ENCODE assay signal across 8 mouse cellular contexts in genomic region chr4:150901651-150902050, GRCm38 (mm10). TPM values are rescaled to one million over a fixed set of nuclear protein-coding genes. Genes with fewer than 3 reads are reported as not detected.
DNase-seq lines count a peak whose midpoint lies in the region; ATAC-seq and TF ChIP-seq lines count a peak whose summit lies in the region.
"Had no signal": no experiment of that assay in that cellular context is flagged by ENCODE, and none has a peak within 500 bp of the region (broad histone marks: within the 10 kb centered on the region; RNA-seq: fewer than 3 reads in every experiment).

No protein-coding gene starts in this region.

- TF ChIP-seq POLR2A in CH12.LX (IDR thresholded peaks at IDR 0.05; ENCODE audit: low read depth, low read length) = no peak

- H3K79me2 ChIP-seq in CH12.LX (replicated peaks; ENCODE audit: control insufficient read depth, extremely low read depth, insufficient read depth, poor library complexity, severe bottlenecking) = no peaks in the 10 kb centered on the region

- TF ChIP-seq EP300 in CH12.LX (IDR thresholded peaks at IDR 0.05; ENCODE audit: low read length) = no peak
- no peak for TF ChIP-seq EP300 in lung, postnatal 0 days (IDR thresholded peaks at IDR 0.05)

- H3K4me3 ChIP-seq in CH12.LX (replicated peaks in 1 of 3; ENCODE audit: low read depth in 2 of 3, low read length in 2 of 3, poor library complexity in 1 of 3) = no peak overlapping the region
- H3K4me3 ChIP-seq in lung, postnatal 0 days (ENCODE audit: low read depth, low read length) = no peak overlapping the region
- H3K4me3 ChIP-seq: limb, embryonic 12.5 days had no signal

- no peak overlapping the region for H3K9ac ChIP-seq in CH12.LX (ENCODE audit: insufficient read depth, low read depth)
- no peak overlapping the region for H3K9ac ChIP-seq in lung, postnatal 0 days (replicated peaks; ENCODE audit: low read depth)
- H3K9ac ChIP-seq: limb, embryonic 12.5 days had no signal

- H3K27me3 ChIP-seq in CH12.LX (replicated peaks) = no peaks in the 10 kb centered on the region
- H3K27me3 ChIP-seq in lung, postnatal 0 days (replicated peaks; ENCODE audit: insufficient read depth, low read length) = no peaks in the 10 kb centered on the region
- H3K27me3 ChIP-seq: limb, embryonic 12.5 days had no signal

- peak; percentile 38 for TF ChIP-seq RAD21 in CH12.LX (IDR thresholded peaks at IDR 0.05; ENCODE audit: low read depth, low read length)

- peaks cover 81 to 91% of the 10 kb centered on the region in 2 experiments for H3K36me3 ChIP-seq in CH12.LX (replicated peaks in 1 of 2; ENCODE audit: control insufficient read depth in 1 of 2, insufficient read depth in 1 of 2, low read length in 1 of 2)
- H3K36me3 ChIP-seq in lung, postnatal 0 days (ENCODE audit: insufficient read depth, low read length) = peaks cover 42% of the 10 kb centered on the region

- in situ Hi-C loops in CH12.LX (cut with MboI; ENCODE audit: low pct_ligation_motif_present, low pct_unique_long_range_greater_than_20kb, low sequenced_read_pairs) = no loop called here

- 46% methylated on average over 9 of the region's 9 CpGs for WGBS in lung, postnatal 0 days

- peaks cover 3 to 46% of the 10 kb centered on the region in 2 experiments; a peak in 2 of 4 replicates for H3K4me1 ChIP-seq in CH12.LX (ENCODE audit: control insufficient read depth in 1 of 2, insufficient read depth in 2 of 2)
- H3K4me1 ChIP-seq in lung, postnatal 0 days (ENCODE audit: insufficient read depth, low read depth, low read length) = no peaks in the 10 kb centered on the region
- H3K4me1 ChIP-seq: limb, embryonic 12.5 days had no signal

- ATAC-seq in activated CD4-positive, CD25-positive, alpha-beta regulatory T cell, adult 4 months = peak; percentile 54
- ATAC-seq in common myeloid progenitor, adult 5-6 weeks (replicated peaks; ENCODE audit: low read depth, poor library complexity, severe bottlenecking) = peak; percentile 69
- peak; percentile 59 for ATAC-seq in lung, postnatal 0 days

- no peaks in the 10 kb centered on the region for H3K9me3 ChIP-seq in CH12.LX (replicated peaks; ENCODE audit: low read length)
- H3K9me3 ChIP-seq in lung, postnatal 0 days (ENCODE audit: low read length) = no peaks in the 10 kb centered on the region
- H3K9me3 ChIP-seq: limb, embryonic 12.5 days had no signal

- peak overlapping the region; percentile 54; the same call in 1 of the 2 replicates for H3K27ac ChIP-seq in CH12.LX (ENCODE audit: insufficient read depth, low read depth)
- H3K27ac ChIP-seq in lung, postnatal 0 days (ENCODE audit: low read length) = no peak overlapping the region
- H3K27ac ChIP-seq: limb, embryonic 12.5 days had no signal

- TF ChIP-seq CTCF in CH12.LX (conservative IDR thresholded peaks at IDR 0.05 in 1 of 2, IDR thresholded peaks at IDR 0.05 in 1 of 2; ENCODE audit: low read depth in 2 of 2, low read length in 2 of 2) = peak; percentile 74 to 92
- TF ChIP-seq CTCF in lung, postnatal 0 days (IDR thresholded peaks at IDR 0.05) = peak; percentile 90

- H3K4me2 ChIP-seq in CH12.LX (ENCODE audit: insufficient read depth, low read depth, poor library complexity, severe bottlenecking) = no peak overlapping the region
- H3K4me2 ChIP-seq in lung, postnatal 0 days (replicated peaks; ENCODE audit: low read depth, low read length) = no peak overlapping the region
- H3K4me2 ChIP-seq: limb, embryonic 12.5 days had no signal

- dilution Hi-C loops in CH12.LX (cut with MboI; ENCODE audit: extremely low pct_ligation_motif_present, extremely low pct_unique_long_range_greater_than_20kb, low sequenced_read_pairs) = no loop called here

- peak; percentile 76 for DNase-seq in CH12.LX (ENCODE audit: extremely low read depth)
- peak; percentile 69 to 77 for DNase-seq in heart, adult 9 months (ENCODE audit: low spot score in 2 of 2)
- DNase-seq in kidney, postnatal 36 days = peak; percentile 80 to 90
- peak; percentile 81 for DNase-seq in lung, postnatal 0 days (ENCODE audit: low spot score)
- peak; percentile 72 for DNase-seq in right cerebral cortex, postnatal 25 days

TF ChIP-seq in CH12.LX, 34 proteins besides CTCF, POLR2A, EP300 and RAD21:
- TF ChIP-seq NELFE (IDR thresholded peaks at IDR 0.05; ENCODE audit: low read depth, low read length) (no peak), SMC3 (IDR thresholded peaks at IDR 0.05; ENCODE audit: low read depth, low read length) (peak; percentile 47)
TF ChIP-seq in CH12.LX: peak in this region for 1.

RNA-seq across cellular contexts. Expression of gene Park7, which starts 12.6 kb away (rescaled TPM):
- 476 and 495 TPM in 2 replicates for total RNA-seq in CH12.LX (2012; rRNA removed)
- total RNA-seq in CH12.LX (2014; rRNA removed) = 337 and 374 TPM in 2 replicates
- 555 and 674 TPM in 2 replicates for polyA plus RNA-seq in CH12.LX (2012; ENCODE audit: insufficient read length, low read depth)
- 100 to 1,000 TPM; 449 to 481 TPM for polyA plus RNA-seq in activated CD4-positive, CD25-positive, alpha-beta regulatory T cell, adult 4 months (2017; shearing (Covaris generic))
- 369 and 397 TPM in 2 replicates for total RNA-seq in common myeloid progenitor, adult 5-6 weeks (2017)
- 229 and 241 TPM in 2 replicates for polyA plus RNA-seq in lung, postnatal 0 days (2015; fragmentation: Nextera tagmentation; extraction: Ambion mirVana)

RNA-seq across cellular contexts. Expression of gene Tnfrsf9, which starts 12.7 kb away (rescaled TPM):
- 2.5 and 3.1 TPM in 2 replicates for total RNA-seq in CH12.LX (2012; rRNA removed)
- total RNA-seq in CH12.LX (2014; rRNA removed) = 2.1 and 2.2 TPM in 2 replicates
- polyA plus RNA-seq in CH12.LX (2012; ENCODE audit: insufficient read length, low read depth) = 2.8 and 2.9 TPM in 2 replicates
- 100 to 1,000 TPM; 103 to 140 TPM for polyA plus RNA-seq in activated CD4-positive, CD25-positive, alpha-beta regulatory T cell, adult 4 months (2017; shearing (Covaris generic))
- not detected in 2 replicates for total RNA-seq in common myeloid progenitor, adult 5-6 weeks (2017)
- 1.1 and 4.4 TPM in 2 replicates for polyA plus RNA-seq in lung, postnatal 0 days (2015; fragmentation: Nextera tagmentation; extraction: Ambion mirVana)

RNA-seq across cellular contexts. Expression of gene Errfi1, which starts 47.9 kb away (rescaled TPM):
- 0.08 TPM in 2 replicates for total RNA-seq in CH12.LX (2012; rRNA removed)
- 0.28 and 0.35 TPM in 2 replicates for total RNA-seq in CH12.LX (2014; rRNA removed)
- polyA plus RNA-seq in CH12.LX (2012; ENCODE audit: insufficient read length, low read depth) = 0.11 and 0.14 TPM in 2 replicates
- 1 to 10 TPM; 2.0 to 2.4 TPM for polyA plus RNA-seq in activated CD4-positive, CD25-positive, alpha-beta regulatory T cell, adult 4 months (2017; shearing (Covaris generic))
- total RNA-seq in common myeloid progenitor, adult 5-6 weeks (2017) = 0.05 and 0.59 TPM in 2 replicates
- 104 and 106 TPM in 2 replicates for polyA plus RNA-seq in lung, postnatal 0 days (2015; fragmentation: Nextera tagmentation; extraction: Ambion mirVana)

Comparison
In these comparisons a context has a peak if more than half of its experiments do, and no peak if none do; other contexts are left out.
1. RNA of gene Tnfrsf9, which starts 12.7 kb away (polyA plus RNA-seq): 103 to 140 TPM in activated CD4-positive, CD25-positive, alpha-beta regulatory T cell, adult 4 months; 2.8 to 2.9 TPM in CH12.LX and 1.1 to 4.4 TPM in lung, postnatal 0 days; every median in the first group is over 10 times any median in the second.
2. RNA of gene Errfi1, which starts 47.9 kb away (polyA plus RNA-seq): 104 to 106 TPM in lung, postnatal 0 days; 2.0 to 2.4 TPM in activated CD4-positive, CD25-positive, alpha-beta regulatory T cell, adult 4 months and 0.11 to 0.14 TPM in CH12.LX; every median in the first group is over 10 times any median in the second.
3. Peak in every context shown above with its lines, with median percentiles within 50 percentile points of each other: DNase-seq and ATAC-seq.